Mouse (Mus musculus) intestine, postnatal 0 days (tissue): ENCODE measurements at regions not wholly inside any gene's neighbourhood (a gene's known extent, or its start where the extent isn't known, plus 50 kb on each side); places are given as distances from the start of the nearest gene placed in this dataset.
"Not testable (repeated sequence)": the region's sequence is repeated elsewhere in the genome, so short reads cannot be mapped to it uniquely, and the experiment has no call there.

Source experiments
- ATAC-seq: fragments of 200-750 bp; cut with Nextera tagmentation; 2 replicates; pipeline ENCODE4 v1.8.0; 2017; ENCODE audit warnings: mild to moderate bottlenecking, moderate TSS enrichment, moderate library complexity
- H3K27ac ChIP-seq: fragments of 300-500 bp; sonication (generic); 2 replicates; pipeline ENCODE4 v1.5.1; 2014; ENCODE audit warnings: mild to moderate bottlenecking, low read depth, low read length, moderate library complexity
- H3K27me3 ChIP-seq: fragments of 300-500 bp; sonication (generic); replicated peaks from 2 replicates; pipeline ENCODE4 v1.6.1; 2014; ENCODE audit warnings: low read length, mixed read lengths; ENCODE audit not compliant: control insufficient read depth, insufficient read depth
- H3K36me3 ChIP-seq: fragments of 300-500 bp; sonication (generic); 2 replicates; pipeline ENCODE4 v1.6.1; 2014; ENCODE audit warnings: mild to moderate bottlenecking, moderate library complexity; ENCODE audit not compliant: control insufficient read depth, insufficient read depth
- H3K4me1 ChIP-seq: fragments of 300-500 bp; sonication (generic); replicated peaks from 2 replicates; pipeline ENCODE4 v1.6.1; 2014; ENCODE audit warnings: antibody characterized with exemption, low read length, mixed read lengths; ENCODE audit not compliant: control insufficient read depth, insufficient read depth
- H3K4me2 ChIP-seq: fragments of 300-500 bp; sonication (generic); replicated peaks from 2 replicates; pipeline ENCODE4 v1.6.1; 2014; ENCODE audit warnings: low read depth, mild to moderate bottlenecking, moderate library complexity
- H3K4me3 ChIP-seq: fragments of 300-500 bp; sonication (generic); 2 replicates; pipeline ENCODE4 v1.5.1; 2014; ENCODE audit warnings: low read depth, low read length
- H3K9ac ChIP-seq: fragments of 300-500 bp; sonication (generic); 2 replicates; pipeline ENCODE4 v1.6.1; 2014; ENCODE audit warnings: mild to moderate bottlenecking, low read depth, low read length
- H3K9me3 ChIP-seq: fragments of 300-500 bp; sonication (generic); 2 replicates; pipeline ENCODE4 v1.6.1; 2016; ENCODE audit warnings: mixed run types; ENCODE audit not compliant: control insufficient read depth
- CTCF ChIP-seq: sonication (generic); IDR thresholded peaks from 2 replicates; pipeline ENCODE4 v1.5.1; 2016; ENCODE audit warnings: low read depth, mild to moderate bottlenecking, control low read depth, antibody characterized with exemption, moderate library complexity
- WGBS: fragments of 180-500 bp; shearing (Covaris S2); extraction: QIAGEN DNeasy Blood & Tissue Kit; methylation state at CpG from one replicate; pipeline ENCODE4 v1.1.7; 2014; 5-methylcytosine and 5-hydroxymethylcytosine counted together

DNA sequence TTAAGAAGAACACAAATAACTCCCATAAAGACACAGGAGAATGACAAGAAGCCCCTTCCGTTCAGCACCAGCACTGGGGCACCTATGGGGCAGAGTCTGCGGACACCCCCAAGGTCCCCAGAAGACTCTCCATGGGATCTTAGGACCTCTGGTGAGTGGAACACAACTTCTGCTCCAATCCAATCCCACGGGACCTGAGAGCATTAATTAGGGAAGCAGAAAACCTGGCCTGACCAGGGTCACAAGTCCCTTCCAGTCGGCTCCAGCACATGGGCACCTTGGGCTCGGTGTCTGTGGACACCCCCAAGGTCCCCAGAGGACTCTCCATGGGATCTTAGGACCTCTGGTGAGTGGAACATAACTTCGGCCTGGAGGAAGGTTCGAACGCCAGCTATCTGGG, 59.0 kb upstream of the Btbd35f25 start:
- not testable (repeated sequence) for H3K4me3 ChIP-seq, H3K27me3 ChIP-seq, H3K4me1 ChIP-seq, ATAC-seq, H3K27ac ChIP-seq, H3K9ac ChIP-seq, H3K36me3 ChIP-seq, H3K4me2 ChIP-seq
- peaks cover 49% of the 10 kb centered on the region for H3K9me3 ChIP-seq
- 85% methylated on average over 8 of the region's 8 CpGs for WGBS

DNA sequence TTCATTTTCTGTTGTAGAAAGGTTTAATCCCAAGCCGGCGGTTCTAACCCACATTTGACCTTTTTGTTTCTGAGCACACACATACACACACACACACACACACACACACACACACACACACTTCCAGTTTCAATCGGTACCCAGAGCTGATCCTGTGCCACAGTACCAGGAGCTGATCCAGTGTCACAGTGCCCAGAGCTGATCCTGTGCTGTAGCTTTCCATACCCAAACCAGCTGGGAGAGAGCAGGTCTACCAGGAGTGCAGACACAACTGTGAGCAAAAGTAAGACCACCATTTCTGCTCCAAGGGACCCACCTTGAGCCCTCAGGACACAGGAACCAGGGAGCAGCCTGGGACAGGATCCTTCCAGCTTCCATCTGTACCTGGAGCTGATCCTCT, 58.3 kb upstream of the Btbd35f25 start:
- no peak for ATAC-seq
- H3K27me3 ChIP-seq, result no peaks in the 10 kb centered on the region
- 92% methylated on average over 3 of the region's 3 CpGs for WGBS
- TF ChIP-seq CTCF, result no peak
- H3K4me3 ChIP-seq, result no peak overlapping the region
- H3K4me1 ChIP-seq, result no peaks in the 10 kb centered on the region
- H3K4me2 ChIP-seq, result no peak overlapping the region
- no peak overlapping the region for H3K9ac ChIP-seq
- no peak overlapping the region for H3K27ac ChIP-seq
- no peaks in the 10 kb centered on the region for H3K36me3 ChIP-seq
- peaks cover 52% of the 10 kb centered on the region for H3K9me3 ChIP-seq
